Mouse (Mus musculus) kidney, adult 2 months (tissue): ENCODE measurements around the gene Capza2.

Source experiments
- CTCF ChIP-seq: fragments of 200-500 bp; conservative IDR thresholded peaks from 2 replicates; pipeline ENCODE4 v1.5.1; 2011; ENCODE audit warnings: low read depth, mild to moderate bottlenecking, control low read depth, low read length, moderate library complexity, mixed read lengths; ENCODE audit not compliant: insufficient read depth, insufficient read length
- POLR2A ChIP-seq: fragments of 200-500 bp; IDR thresholded peaks from one replicate; pipeline ENCODE4 v1.6.1; 2011; ENCODE audit warnings: low read depth, low read length, control low read depth

- TF ChIP-seq CTCF, result peak; percentile 94
- no peak for TF ChIP-seq POLR2A
Measured at GRCm38 (mm10) chr6:17589049-17589952, 46.7 kb upstream of the Capza2 start.
